Mouse (Mus musculus): ENCODE measurements at regions not wholly inside any gene's neighbourhood (a gene's known extent, or its start where the extent isn't known, plus 50 kb on each side); places are given as distances from the start of the nearest gene placed in this dataset.
"Not testable (repeated sequence)": the region's sequence is repeated elsewhere in the genome, so short reads cannot be mapped to it uniquely, and the experiment has no call there.

DNA sequence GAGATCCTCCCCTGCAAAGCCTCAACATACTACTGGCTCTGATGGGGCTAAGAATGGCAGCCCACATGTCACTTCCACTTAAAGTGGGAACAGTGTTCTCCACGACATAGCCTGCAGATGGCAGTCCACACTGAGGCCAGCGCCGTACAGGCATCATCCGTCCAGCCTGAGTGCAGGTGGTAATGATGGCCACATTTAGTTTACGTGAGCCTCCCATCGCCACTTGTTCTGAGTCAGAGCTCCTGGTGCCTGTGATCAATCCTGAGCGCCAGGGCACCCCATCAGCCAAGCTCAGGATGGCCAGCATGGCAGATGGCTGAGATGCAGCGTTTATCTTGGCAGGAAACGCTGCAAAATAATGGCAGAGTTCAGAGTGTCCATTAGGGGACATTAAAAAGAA is 159.6 kb downstream of the Adgrd1 start:
- peak; percentile 92 for DNase-seq

DNA sequence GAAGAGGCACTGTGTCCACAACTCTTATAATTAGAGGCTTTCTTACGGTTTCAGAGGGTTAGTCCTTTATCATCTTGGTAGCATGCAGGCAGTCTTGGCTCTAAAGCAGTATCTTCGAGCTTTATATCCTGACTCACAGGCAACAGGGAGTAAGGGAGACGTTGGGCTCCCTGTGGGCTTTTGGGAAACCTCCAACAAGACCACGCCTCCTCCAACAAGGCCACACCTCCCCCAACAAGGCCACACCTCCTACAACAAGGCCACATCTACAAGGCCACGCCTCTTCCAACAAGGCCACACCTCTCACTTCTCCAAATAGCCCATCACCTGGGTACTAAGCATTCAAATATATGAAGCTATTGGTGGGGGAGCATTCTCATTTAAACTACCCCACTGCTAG is 160.7 kb downstream of the Adgrd1 start:
- DNase-seq: peak; percentile 25

DNA sequence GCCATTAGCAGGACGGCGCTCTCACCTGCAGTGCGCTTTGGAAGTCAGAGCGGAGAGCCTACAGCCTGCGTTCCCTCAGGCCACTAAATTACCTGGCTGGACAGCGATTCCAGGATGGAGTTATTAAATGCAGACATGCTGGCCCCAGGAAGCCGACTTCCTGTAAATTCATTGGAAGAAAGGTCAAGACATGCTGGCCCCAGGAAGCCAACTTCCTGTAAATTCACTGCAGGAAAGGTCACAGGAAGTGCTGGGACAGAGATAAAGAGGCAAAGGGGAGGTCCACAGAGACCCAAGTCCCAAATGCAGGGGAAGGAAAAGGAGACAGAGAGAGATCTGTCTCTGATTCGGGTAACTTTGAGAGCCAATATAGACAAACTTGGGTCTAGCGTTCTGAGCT is 164.1 kb downstream of the Adgrd1 start:
- no peak for DNase-seq

DNA sequence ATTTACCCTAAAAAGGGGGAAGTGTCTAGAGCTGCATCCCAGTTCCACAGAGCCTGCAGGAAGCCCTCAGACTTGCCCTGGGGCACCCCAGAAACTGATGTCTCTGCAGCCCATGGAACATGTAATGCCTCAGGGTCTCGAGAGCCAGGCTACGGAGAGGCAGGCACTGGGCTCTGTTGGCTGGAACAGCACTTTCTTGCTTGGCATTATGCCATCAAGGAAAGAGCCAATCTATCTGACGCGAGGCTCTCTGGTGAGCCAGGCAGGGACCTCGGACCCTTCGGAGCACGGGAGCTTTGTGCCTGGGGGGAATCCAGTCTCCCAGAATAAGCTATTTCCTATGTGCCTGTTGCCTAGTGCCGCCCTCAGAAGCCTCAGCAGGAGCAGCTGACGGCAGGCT is 166.6 kb downstream of the Adgrd1 start:
- no peak for DNase-seq

DNA sequence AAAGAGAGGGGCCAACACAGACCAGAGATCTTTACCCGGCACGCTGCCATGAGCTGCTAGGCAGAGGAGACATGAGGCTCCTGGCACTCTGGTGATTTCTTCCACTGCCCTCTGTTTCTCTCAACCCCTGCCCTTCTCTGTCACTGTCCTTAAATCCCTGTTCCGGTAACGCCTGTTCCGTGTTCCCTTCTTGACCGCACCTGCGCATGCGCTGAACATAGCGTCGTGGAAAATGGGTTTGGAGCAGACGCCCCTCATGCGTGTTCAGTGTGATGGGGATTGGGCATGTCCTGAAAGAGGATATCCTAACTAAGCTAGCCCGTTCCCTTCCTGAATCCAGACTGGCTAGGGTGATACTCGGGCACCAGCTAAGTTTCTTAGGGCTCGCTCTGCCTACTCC is 167.8 kb downstream of the Adgrd1 start:
- no peak for DNase-seq

DNA sequence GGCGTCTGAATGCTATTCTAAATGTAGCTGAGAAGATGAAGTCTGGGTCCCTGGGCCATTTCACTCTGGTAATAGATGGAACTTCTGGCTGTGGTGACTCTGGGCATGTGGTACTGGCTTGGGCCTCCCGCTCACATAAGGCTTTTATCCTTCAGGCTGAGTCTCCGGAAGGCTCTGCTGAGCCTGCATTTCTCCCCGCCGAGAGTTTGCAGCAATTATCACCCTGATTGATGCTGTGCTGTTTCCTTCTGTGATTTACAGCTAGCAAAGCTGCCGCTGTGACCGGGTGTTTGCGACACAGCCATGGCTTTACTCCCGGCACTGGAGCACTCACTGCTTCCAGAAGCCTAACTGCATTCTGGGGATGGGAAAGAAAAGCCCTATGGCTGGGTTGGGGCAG is 171.9 kb downstream of the Adgrd1 start:
- no peak for DNase-seq

DNA sequence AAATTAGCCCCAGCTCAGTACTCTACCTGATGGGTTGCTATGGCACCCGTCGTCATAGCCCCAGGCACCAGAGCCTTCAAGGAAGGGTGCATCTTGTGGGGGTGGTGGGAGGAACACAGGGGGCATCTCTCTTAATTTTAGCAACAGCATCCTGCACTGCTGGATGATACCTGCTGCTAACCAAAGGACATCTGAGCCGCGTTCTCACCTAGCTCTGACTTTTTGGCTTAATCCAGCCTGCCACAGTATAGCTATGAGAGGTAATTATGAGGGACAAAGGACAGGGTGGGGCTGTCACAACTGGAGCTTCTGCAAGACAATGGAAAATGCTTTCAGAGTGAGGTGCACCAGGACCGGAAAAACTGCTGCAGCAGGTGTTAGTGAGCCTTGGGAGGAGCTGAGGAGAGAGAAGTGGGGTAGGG is 173.5 kb downstream of the Adgrd1 start:
- DNase-seq: no peak

DNA sequence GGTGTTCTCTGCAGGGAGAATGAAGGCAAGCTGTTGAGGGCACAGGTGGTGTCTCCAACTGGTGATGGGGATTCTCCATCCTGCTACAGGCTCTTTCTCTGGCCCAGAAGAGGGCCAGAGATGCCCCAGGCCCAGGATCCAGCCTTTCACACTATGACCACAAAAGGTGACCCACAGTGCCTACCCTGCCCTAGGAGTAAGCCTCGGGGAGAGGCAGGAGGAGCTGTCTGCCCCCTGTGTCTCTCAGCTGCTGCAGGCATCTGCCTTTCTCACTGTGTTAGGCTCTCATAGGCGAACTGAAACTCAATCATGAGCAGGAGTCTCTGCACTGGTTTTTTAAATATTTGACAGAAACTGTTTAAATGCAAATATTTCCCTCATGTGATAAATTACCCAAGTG is 184.9 kb downstream of the Adgrd1 start:
- DNase-seq: no peak

DNA sequence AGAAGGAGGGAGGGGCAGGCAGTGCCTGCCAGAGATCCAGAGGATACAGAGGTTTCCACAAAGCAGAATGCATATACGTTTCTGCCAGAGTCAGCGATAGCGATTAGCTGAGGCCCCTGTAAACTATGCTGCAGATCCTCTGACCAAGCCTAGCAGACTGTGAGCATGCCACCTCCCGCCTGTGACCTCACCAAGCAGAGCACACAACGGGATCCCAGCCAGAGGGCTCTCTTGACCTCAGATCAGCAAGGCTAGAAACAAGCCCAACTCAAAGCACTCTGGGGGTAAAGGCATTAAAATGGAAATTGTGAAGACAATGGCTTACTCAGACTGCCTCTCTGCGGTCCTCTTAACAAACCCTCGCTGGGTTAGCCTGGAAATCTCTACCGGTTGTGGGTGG is 185.6 kb downstream of the Adgrd1 start:
- no peak for DNase-seq

DNA sequence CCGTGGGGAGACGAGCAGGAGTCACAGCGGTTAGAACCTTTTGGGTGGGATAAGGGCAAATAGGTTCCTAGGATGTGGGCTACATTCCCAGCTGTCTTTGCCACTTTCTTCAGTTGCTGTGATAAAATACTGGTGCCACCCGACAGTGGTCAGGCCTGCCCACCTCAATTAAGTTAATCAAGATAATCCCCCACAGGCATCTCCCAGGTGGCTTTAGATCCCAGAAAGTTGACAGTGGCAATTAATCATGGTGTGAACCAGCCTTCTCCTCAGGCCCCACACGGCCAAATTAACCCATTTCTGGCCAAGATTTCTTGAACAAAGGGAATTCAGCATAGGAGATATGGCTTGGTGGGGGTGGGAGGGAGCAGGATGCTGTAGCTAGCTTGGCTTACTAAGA is 186.3 kb downstream of the Adgrd1 start:
- DNase-seq: no peak

DNA sequence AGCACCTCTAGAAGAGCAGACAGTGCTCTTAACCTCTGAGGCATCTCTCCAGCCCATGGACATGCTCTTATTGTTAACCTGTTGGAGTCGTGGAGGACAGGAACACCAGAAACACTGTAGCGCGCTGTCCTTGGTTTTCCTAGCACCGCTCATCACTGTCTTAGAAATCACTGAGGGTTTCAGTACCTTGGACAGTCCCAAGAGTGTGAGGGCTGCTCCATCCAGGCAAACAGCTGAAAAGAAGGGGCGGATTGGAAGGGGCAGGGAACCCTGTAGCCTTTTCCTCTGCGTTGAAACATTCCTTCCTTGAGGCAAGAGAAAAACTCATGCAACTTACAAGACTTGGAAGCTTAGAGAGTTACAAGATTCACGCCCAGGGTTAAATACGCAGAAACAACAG is 190.9 kb downstream of the Adgrd1 start:
- DNase-seq: no peak

DNA sequence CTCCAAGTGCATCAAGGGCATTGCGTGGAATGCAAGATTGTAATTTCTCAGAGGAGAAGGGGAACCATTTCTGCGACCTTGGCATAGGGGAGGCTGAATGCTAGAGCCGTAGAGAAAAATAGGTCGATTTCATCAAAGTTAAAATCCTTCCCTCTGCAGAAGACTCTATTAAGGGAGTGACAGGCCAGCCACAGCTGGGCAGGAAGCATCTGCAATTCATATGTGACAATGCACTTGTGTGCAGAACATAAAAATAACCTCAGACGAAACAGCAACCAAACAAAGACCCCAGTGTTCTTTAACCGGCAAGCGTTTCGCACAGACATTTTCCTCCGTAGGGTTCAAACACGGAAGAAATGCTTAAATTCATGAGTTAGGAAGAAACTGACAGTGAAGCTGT is 196.3 kb downstream of the Adgrd1 start:
- not testable (repeated sequence) for DNase-seq

DNA sequence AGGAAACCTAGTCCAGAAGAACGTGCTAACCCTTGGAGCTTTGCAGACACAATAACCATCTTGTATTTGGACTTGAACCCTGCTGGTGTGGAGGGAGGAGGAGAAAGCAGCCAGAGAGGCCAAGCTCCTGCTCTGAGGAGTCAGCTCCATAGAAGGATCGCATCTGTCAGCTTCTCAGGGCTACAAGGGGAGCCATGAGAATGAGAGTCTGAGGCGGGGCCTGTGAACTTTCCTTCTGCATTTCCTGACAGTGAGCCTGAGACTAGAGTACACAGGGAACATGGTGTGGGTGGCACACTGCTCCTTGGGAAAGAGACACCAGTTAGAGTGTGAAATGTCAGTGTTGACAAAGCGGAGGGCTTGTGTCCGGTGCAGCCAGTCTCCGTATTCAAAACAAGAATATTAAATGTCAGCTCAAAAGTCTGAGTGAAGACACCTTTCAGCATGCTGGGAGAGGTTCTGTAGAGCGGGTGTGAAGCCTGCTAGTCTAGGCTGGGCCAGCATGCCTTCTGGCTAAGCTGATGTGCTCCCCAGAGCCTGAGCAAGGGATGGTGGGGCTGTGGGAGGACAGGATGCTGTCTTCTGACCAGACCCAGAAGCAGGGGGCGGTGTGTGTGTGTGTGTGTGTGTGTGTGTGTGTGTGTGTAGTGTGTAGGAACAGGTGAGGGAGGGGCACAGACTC is 198.5 kb downstream of the Adgrd1 start:
- DNase-seq: not testable (repeated sequence)

DNA sequence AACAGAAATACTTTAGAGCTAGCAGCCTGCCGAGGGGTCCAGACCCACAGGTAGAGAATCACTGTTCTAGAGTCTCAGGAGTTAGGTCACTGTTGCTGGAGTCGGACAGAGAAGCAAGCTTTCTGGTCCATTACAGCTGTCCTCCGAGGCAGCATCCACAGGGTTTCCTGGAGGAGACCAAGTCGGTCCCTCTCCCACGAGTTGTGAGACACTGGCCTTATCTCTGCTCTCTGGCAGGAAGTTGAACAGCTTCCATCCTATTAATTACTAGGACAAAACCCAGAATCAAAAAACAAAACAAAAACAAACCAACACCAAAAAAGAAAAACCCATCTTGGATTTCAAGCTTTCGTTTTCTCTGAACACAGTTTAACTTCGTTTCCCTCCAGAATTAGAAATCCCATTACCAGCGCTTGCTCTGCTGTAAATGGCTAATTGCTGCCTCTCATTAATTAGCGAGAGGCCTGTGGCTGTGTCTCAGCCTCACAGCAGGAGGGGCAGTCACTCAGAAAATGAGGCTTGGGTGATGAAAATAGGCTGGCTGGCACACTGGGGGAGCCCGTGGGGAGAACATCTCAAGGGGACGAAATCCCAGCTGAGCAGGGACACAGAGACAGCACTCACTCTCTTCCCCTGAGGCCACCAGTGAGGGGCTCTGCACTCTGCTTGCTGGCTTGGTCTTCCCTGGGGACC is 201.3 kb downstream of the Adgrd1 start:
- no peak for DNase-seq

DNA sequence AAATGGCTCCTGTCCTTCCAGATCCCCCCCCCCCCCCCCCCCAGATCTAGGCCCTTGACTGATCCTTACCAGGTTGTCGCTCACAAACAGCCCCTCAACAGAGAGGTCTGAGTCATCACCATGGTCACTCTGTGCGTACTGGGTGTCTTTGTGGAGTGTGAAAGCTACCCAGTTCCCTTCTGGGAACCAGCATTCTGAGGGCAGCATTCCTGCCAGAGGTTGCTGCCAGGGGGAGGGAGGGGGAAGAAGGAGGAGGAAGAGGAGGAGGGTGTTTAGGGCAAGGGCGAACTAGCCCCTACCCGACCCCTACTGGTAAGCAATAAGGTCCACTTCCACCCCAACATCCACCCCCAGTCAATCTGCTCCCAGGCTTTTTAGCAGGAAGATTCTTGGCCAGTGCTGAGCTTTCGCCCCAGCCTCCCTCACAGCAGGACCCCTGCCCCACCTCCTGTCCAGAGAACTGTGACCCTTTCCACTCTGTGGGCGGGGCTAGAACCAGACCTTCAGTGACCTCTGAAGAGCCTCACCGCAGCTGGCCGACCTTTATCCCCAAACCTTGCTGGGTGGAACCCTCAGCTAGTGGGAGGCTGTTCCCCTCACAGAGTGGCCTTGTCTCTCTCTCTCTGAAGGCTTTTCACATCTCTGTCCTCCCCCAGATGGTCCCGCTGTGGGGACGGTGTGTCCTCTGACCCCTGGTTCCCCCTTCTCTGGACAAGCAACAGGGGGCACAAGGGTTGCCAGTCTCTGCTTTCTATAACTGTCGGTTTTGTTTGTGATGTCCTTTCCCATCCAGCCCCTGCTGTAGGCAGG is 202.2 kb upstream of the Sfswap start:
- DNase-seq: no peak

DNA sequence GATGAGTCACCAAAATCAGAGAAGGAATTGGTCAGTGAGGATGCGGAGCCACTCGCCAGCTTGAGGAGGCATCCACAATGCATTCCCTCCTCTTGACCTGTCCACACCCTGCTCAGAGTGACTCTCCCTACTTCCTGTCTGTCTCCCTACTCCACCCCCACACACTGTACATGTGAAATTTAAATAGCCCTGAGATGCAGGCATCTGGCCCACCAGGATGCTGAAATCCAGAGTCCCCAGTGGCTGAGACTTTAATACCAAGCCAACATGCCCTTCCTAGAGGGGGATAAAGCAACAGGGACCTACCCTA is 201.6 kb upstream of the Sfswap start:
- no peak for DNase-seq

DNA sequence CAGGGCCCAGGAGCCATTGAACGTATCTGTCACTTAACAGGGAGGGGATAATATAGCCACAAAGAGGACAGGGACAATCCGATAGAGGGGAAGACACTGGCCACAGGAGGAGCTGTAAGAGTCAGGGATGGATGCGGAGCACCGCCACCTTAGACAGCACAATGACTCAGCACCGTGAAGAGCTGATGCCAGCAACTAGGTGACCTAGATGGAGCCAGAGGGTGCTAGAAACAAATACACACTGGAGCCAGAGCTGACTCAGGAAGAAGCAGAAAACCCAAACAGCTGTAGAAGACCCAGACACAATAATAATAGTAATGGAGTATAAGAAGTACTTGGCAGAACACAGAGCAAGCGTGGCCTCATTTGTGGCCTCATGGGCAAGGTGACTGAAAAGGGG is 200.6 kb upstream of the Sfswap start:
- DNase-seq: no peak

DNA sequence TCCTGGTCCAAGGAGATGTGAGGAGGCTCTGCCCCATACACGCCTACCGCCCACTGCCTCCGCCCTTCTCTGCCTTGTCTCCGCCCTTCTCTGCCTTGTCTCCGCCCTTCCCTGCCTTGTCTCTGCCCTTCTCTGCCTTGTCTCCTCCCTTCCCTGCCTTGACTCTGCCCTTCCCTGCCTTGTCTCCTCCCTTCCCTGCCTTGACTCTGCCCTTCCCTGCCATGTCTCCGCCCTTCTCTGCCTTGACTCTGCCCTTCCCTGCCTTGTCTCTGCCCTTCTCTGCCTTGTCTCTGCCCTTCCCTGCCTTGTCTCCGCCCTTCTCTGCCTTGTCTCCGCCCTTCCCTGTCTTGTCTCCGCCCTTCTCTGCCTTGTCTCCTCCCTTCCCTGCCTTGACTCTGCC is 185.4 kb upstream of the Sfswap start:
- DNase-seq: no peak

DNA sequence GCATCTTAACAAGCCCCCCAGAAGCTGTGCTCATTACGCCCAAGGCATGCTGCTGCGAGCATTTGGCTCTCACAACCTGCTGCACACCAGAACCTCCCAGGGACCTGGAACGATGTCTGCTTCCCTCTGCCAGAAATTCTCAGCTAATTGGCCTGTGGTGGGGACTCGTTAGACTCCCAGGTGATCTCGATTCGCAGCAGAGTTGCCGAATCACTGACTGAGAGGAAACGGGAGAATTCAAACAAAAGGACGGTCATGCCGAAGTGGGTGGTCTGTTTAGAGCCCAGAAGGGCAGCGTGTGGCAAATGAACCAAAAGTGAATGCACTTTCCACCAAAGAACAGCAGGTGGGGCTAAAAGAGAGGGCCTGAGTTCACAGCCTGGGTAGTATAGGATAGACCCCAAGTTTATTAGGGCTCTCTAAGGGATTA is 169.9 kb upstream of the Sfswap start:
- peak; percentile 80 for DNase-seq

DNA sequence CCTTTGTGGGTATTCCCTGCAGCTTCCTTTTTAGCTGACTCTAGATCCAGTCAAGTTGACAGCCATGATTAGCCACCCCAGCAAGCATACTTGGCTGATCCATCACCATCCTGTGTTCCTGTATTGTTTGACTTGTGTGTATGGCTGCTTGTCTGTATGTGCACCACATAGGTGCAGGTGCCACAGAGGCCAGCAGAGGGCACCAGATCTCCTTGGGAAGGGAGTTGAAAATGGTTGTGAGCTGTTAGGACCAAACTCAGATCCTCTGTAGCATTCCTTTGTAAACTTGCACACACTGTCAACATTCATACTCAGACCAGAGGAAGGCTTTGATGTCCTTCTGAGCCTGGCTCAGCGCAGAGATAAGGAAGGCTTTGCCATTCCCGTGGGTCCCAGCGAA is 169.0 kb upstream of the Sfswap start:
- DNase-seq: no peak

DNA sequence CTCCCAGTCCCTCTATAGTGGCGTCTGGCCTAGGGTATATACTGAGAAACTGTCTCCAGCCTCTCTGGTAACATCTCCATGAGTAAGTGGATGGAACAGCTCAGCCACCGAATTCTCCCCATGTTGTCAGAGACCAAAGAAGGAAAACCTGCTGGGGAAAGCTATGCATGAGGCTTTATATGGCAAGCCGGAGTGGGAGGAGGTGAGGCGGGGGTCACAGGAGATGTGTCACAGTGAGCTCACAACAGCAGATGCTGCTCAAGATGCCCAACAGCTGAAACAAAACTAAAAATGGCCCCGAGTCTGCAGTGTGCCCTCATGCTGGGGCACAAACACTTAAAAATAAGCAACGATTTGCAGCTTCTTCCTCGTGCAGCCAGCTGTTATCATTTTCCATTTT is 162.5 kb upstream of the Sfswap start:
- no peak for DNase-seq

DNA sequence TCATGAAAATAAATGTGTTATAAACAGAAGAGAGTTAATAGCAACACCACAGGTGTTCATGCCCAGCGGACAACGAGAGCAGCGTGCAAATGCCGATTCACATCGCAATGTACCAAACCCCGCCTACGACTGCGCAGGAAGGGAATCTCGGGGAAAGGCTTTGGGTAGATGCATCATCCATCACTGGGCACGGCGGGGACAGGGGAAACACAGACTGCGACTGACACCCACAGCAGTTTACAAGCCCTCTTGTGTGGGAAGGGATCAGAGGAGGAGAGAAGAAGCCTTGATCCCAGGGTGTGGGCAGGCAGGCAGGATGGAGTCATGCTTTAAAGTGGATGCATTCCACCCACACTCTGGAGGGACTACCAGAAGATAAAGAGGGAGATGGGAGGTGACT is 157.0 kb upstream of the Sfswap start:
- no peak for DNase-seq

DNA sequence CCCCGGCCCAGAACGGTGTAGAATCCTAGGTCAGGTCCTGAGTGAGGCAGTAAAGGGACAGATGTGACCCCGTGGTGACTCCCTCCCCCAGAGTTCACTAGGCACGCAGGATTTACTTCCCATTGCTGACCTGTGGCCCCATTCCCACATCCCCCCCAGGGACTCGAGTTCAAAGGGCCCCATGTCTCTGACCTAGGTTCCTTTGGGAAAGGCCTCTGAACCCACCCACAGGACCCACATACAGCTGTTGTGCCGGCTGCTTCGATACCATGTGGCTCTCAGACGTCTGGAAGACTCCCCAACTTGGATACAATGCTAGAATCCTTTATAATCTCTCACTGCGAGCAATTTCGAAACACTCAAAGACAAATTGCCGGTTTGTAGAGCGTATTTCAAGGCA is 151.0 kb upstream of the Sfswap start:
- no peak for DNase-seq

DNA sequence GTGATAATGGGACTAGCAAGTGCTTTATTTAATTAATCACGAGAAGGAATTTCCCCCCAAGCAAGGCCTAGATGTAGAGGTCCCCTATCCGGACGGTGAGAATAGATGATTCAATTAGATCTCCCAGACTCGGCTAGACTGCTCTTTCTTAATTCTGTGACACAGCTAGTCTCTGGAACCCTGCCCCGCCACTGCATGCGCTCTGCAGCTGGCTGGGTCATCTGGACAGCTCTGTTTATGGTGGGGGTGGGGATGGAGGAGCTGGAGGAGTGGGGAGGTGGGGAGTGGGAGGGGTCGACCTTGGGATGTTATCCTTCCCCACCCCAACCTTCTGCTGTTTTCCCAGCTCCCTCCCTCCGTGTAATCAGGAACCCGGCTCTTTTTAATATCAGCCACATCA is 147.5 kb upstream of the Sfswap start:
- no peak for DNase-seq

All from cerebellum, adult 9-10 months (tissue).